13 mouse cellular contexts compared by ENCODE assay signal in genomic region chr3:31060745-31061102, GRCm38 (mm10). TPM values are rescaled to one million over a fixed set of nuclear protein-coding genes. Genes with fewer than 3 reads are reported as not detected.
DNase-seq lines count a peak whose midpoint lies in the region; ATAC-seq and TF ChIP-seq lines count a peak whose summit lies in the region.
"Had no signal": no experiment of that assay in that cellular context is flagged by ENCODE, and none has a peak within 500 bp of the region (broad histone marks: within the 10 kb centered on the region; RNA-seq: fewer than 3 reads in every experiment).

No protein-coding gene starts in this region.

- no peaks in the 10 kb centered on the region for H3K27me3 ChIP-seq in heart, postnatal 0 days (ENCODE audit: control insufficient read depth, insufficient read depth, low read length)
- no peaks in the 10 kb centered on the region for H3K27me3 ChIP-seq in liver, embryonic 11.5 days (replicated peaks; ENCODE audit: control insufficient read depth, insufficient read depth, low read length)
- H3K27me3 ChIP-seq: forebrain, embryonic 15.5 days; limb, embryonic 15.5 days had no signal

- no peak for TF ChIP-seq EP300 in heart, postnatal 0 days (IDR thresholded peaks at IDR 0.05; ENCODE audit: low read depth)

- ATAC-seq in heart, postnatal 0 days (ENCODE audit: insufficient read depth, low read depth): no peak
- ATAC-seq in liver, embryonic 11.5 days (replicated peaks; ENCODE audit: low FRiP score): no peak
- ATAC-seq: forebrain, embryonic 15.5 days; midbrain, embryonic 16.5 days had no signal

- H3K4me1 ChIP-seq in heart, postnatal 0 days (ENCODE audit: control insufficient read depth, insufficient read depth): no peaks in the 10 kb centered on the region
- H3K4me1 ChIP-seq in liver, embryonic 11.5 days (replicated peaks; ENCODE audit: control insufficient read depth, insufficient read depth, low read length): no peaks in the 10 kb centered on the region; the same call in 1 of the 2 replicates

- peak overlapping the region; percentile 39; the same call in 1 of the 2 replicates for H3K27ac ChIP-seq in heart, postnatal 0 days (ENCODE audit: low read depth)
- no peak overlapping the region; the same call in 1 of the 2 replicates for H3K27ac ChIP-seq in liver, embryonic 11.5 days (ENCODE audit: low read depth, low read length)
- H3K27ac ChIP-seq: forebrain, embryonic 15.5 days; hindbrain, embryonic 14.5 days had no signal

- no peaks in the 10 kb centered on the region for H3K36me3 ChIP-seq in heart, postnatal 0 days (replicated peaks; ENCODE audit: control insufficient read depth, insufficient read depth, low read length)
- H3K36me3 ChIP-seq in liver, embryonic 11.5 days (ENCODE audit: control insufficient read depth, insufficient read depth, low read length): no peaks in the 10 kb centered on the region
- H3K36me3 ChIP-seq: forebrain, embryonic 15.5 days; limb, embryonic 15.5 days had no signal

- TF ChIP-seq CTCF in heart, postnatal 0 days (IDR thresholded peaks at IDR 0.05; ENCODE audit: low read depth): no peak

- no peak overlapping the region for H3K4me3 ChIP-seq in heart, postnatal 0 days (ENCODE audit: low read depth, low read length)
- peak overlapping the region; percentile 10; the same call in 1 of the 2 replicates for H3K4me3 ChIP-seq in liver, embryonic 11.5 days (ENCODE audit: low read depth, low read length)
- H3K4me3 ChIP-seq: forebrain, embryonic 15.5 days; limb, embryonic 15.5 days had no signal

- 80% methylated on average over 8 of the region's 8 CpGs for WGBS in heart, postnatal 0 days
- WGBS in liver, embryonic 11.5 days: 57% methylated on average over 8 of the region's 8 CpGs

- H3K4me2 ChIP-seq in heart, postnatal 0 days (ENCODE audit: low read depth, low read length): peak overlapping the region; percentile 36; the same call in 1 of the 2 replicates
- peak overlapping the region; percentile 58 for H3K4me2 ChIP-seq in liver, embryonic 11.5 days
- H3K4me2 ChIP-seq: forebrain, embryonic 15.5 days; hindbrain, embryonic 14.5 days; limb, embryonic 15.5 days had no signal

- no peak overlapping the region for H3K9ac ChIP-seq in heart, postnatal 0 days (replicated peaks; ENCODE audit: low read depth, low read length)
- H3K9ac ChIP-seq in liver, embryonic 11.5 days (ENCODE audit: low read depth, low read length): no peak overlapping the region
- H3K9ac ChIP-seq: forebrain, embryonic 15.5 days; hindbrain, embryonic 14.5 days; limb, embryonic 15.5 days had no signal

- no peak for DNase-seq in heart, postnatal 0 days (ENCODE audit: low spot score)
- no peak for DNase-seq in heart, adult 11 months
- peak; percentile 50 for DNase-seq in thymus, postnatal 0 days (ENCODE audit: low spot score)
- DNase-seq in thymus, adult 18-20 months: no peak
- no peak for DNase-seq in liver, embryonic 11.5 days (ENCODE audit: low spot score)
- DNase-seq in thymus, postnatal 25 days: peak; percentile 48
- no peak for DNase-seq in adrenal gland, adult (ENCODE audit: inconsistent age in 2 of 2, low spot score in 1 of 2)
- no peak for DNase-seq in cerebellum, adult 8-10 months
- DNase-seq: cerebellum, postnatal 36 days had no signal

- no peaks in the 10 kb centered on the region for H3K9me3 ChIP-seq in heart, postnatal 0 days (replicated peaks; ENCODE audit: control insufficient read depth, low read length)
- no peaks in the 10 kb centered on the region for H3K9me3 ChIP-seq in liver, embryonic 11.5 days (ENCODE audit: control insufficient read depth, low read length)
- H3K9me3 ChIP-seq: forebrain, embryonic 15.5 days; limb, embryonic 15.5 days had no signal

RNA-seq across cellular contexts. Expression of gene Skil, which starts 34.1 kb away (rescaled TPM):
- 13.1 and 17.9 TPM in 2 replicates for total RNA-seq in heart, postnatal 0 days (2014; rRNA removed; ENCODE audit: low replicate concordance)
- 10.7 and 10.9 TPM in 2 replicates for polyA plus RNA-seq in heart, postnatal 0 days (2015; fragmentation: Nextera tagmentation; extraction: Ambion mirVana)
- 14.6 and 17.0 TPM in 2 replicates for polyA plus RNA-seq in thymus, postnatal 0 days (2015; fragmentation: Nextera tagmentation; extraction: Ambion mirVana)
- polyA plus RNA-seq in liver, embryonic 11.5 days (2014; fragmentation: Nextera tagmentation; extraction: Ambion mirVana): 14.2 and 16.6 TPM in 2 replicates

Comparison
In these comparisons a context has a peak if more than half of its experiments do, and no peak if none do; other contexts are left out.
1. DNase-seq: peak in thymus, postnatal 0 days (single experiment) and thymus, postnatal 25 days (single experiment); none in heart, postnatal 0 days (single experiment), heart, adult 11 months (single experiment), thymus, adult 18-20 months (0 of 2), liver, embryonic 11.5 days (single experiment), adrenal gland, adult (0 of 2) and cerebellum, adult 8-10 months (single experiment).